Mouse (Mus musculus) gastrocnemius, adult 2 months (tissue): ENCODE results near the gene Faap20. TPM values are rescaled to one million over a fixed set of nuclear protein-coding genes. Genes with fewer than 3 reads are reported as not detected.
"Not testable (repeated sequence)": the region's sequence is repeated elsewhere in the genome, so short reads cannot be mapped to it uniquely, and the experiment has no call there.

Experiments used
- DNase-seq: peaks from one replicate; pipeline ENCODE4 v3.0.0; 2022
- H3K27ac ChIP-seq: fragments of 200-600 bp; 2 replicates; pipeline ENCODE4 v1.8.1; 2022; ENCODE audit warnings: mild to moderate bottlenecking
- H3K4me3 ChIP-seq: fragments of 200-600 bp; 2 replicates; pipeline ENCODE4 v1.8.1; 2022; ENCODE audit warnings: mild to moderate bottlenecking, moderate library complexity
- CTCF ChIP-seq: fragments of 200-600 bp; IDR thresholded peaks from 2 replicates; pipeline ENCODE4 v1.8.1; 2022; ENCODE audit warnings: antibody characterized with exemption, mild to moderate bottlenecking, moderate library complexity
- intact Hi-C: fragments of 180-260 bp; cut with DNase I; formaldehyde crosslinking; loops from one replicate; pipeline ENCODE4 v1.15.1; 2025
- total RNA-seq, 2 experiments: library from RNA; stranded (reverse); gene quantifications; 2 replicates each; pipeline ENCODE4 v1.2.3; 2021

Faap20 gene
- total RNA-seq, 2 experiments from 2014 or later, result 4.6 to 6.1 TPM

- peak; percentile 8 for DNase-seq
- H3K27ac ChIP-seq, result peak overlapping the region; percentile 28; the same call in 1 of the 2 replicates
- intact Hi-C loops, result no loop called here
- no peak overlapping the region for H3K4me3 ChIP-seq
- no peak for TF ChIP-seq CTCF
Measured at GRCm38 (mm10) chr4:155239494-155239893, 10.1 kb upstream of the Faap20 start.

- H3K27ac ChIP-seq, result no peak overlapping the region
- peak; percentile 14 for DNase-seq
- intact Hi-C loops, result no loop called here
- no peak overlapping the region for H3K4me3 ChIP-seq
- no peak for TF ChIP-seq CTCF
Measured at GRCm38 (mm10) chr4:155241789-155242188, 7.8 kb upstream of the Faap20 start.

DNA sequence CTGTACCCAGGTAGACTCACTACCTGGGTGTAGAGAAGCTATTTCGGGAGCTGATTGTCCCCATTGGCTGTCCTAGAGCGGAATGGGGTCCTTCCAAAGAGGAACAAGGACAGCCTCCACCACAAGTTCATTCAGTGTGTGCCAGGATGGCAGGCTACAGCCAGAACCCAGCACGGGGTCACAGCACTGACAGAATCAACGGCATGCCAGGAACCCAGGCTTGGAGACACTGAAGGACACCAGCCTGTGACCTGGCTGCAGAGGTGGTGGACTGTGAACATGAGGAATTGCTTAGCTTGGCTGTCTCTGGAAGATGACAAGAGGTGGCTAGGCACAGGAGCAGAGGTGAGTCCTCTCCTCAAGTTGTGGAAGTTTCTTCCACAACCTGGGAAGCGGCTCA is 7.3 kb upstream of the Faap20 start:
- Histone ChIP-seq H3K4me3 (no peak overlapping the region), H3K27ac (no peak overlapping the region)
- TF ChIP-seq CTCF, result no peak
- peak; percentile 30 for DNase-seq
- intact Hi-C loops, result no loop called here

- DNase-seq, result no peak
- TF ChIP-seq CTCF, result no peak
- Histone ChIP-seq H3K27ac (no peak overlapping the region), H3K4me3 (no peak overlapping the region)
- intact Hi-C loops, result no loop called here
Measured at GRCm38 (mm10) chr4:155243233-155243632, 6.4 kb upstream of the Faap20 start.

DNA sequence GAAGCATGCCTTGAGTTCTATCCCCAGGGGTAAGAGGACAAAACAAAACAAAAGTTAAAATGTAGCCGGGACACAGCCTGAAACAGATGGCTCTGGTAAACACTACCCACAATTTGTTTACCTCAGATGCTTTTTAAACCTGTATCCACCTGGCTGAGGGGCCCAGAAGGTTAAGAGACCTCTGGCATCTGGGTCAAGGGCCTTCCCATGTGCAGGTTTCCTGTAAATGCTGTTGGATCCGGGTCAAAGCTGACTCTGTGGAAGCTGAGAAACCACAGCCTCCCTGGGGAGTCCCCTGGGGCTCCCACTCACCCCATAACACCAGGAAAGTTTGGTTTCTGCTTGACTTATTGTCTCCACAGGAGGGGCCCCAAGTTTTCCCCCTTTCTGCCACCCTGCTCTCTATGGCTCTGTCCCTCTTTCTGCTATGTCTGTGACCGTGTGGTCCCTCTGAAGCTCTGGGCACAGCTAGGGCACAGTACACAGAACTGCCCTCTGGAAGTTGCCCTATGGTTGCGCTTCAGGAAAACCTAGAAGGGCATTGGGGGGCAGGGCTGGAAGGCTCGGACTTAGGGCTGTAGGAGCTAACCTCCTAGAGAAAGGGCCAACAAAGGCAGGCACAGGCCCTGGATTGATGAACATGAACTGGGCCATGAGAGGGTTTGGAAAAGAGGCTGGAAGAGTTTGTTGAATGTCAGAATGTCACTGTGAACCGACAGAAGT is 3.7 kb upstream of the Faap20 start:
- H3K27ac ChIP-seq, result peak overlapping the region; percentile 29; the same call in 1 of the 2 replicates
- DNase-seq, result no peak
- TF ChIP-seq CTCF, result no peak
- no peak overlapping the region for H3K4me3 ChIP-seq
- intact Hi-C loops, result no loop called here

DNA sequence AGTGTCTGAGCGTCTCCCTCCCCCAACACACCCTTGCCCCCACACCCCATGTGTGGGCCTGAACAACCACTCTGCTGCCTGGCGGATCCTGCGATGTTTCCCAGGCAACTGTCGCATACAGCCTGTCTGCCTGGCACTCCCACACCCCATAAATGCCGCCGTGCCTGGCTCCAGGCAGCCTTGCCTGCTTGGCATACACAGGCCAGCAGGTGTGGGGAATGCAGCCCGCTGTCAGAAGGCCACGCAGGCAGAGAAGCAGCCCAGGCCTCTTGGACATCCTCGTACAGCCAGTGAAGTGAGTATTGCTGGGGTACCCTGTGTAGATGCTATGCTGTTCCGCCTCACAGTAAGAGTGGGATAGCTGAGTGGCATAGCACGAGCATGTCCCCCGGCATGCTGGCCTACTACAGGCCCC is 2.9 kb upstream of the Faap20 start:
- peak; percentile 86 for DNase-seq
- Histone ChIP-seq H3K27ac (peak overlapping the region; percentile 56), H3K4me3 (no peak overlapping the region)
- intact Hi-C loops, result no loop called here
- TF ChIP-seq CTCF, result peak; percentile 5; the same call in 1 of the 2 replicates

DNA sequence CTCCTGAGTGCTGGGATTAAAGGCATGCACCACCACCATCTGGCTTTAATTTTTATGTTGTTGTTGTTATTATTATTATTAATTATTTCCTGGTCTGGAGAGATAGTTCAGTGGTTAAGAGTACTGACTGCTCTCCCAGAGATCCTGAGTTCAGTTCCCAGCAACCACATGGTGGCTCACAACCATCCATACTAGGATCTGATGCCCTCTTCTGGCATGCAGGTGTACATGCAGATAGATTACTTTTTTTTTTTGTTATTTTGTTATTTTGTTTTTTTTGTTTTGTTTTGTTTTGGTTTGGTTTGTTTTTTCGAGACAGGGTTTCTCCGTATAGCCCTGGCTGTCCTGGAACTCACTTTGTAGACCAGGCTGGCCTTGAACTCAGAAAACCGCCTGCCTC is 1.5 kb upstream of the Faap20 start:
- H3K4me3 ChIP-seq, H3K27ac ChIP-seq, DNase-seq: not testable (repeated sequence)
- peak; percentile 33 for TF ChIP-seq CTCF
- intact Hi-C loops, result loop anchor here (2.0 kb wide), 2 partner anchors 27 to 119 kb away; no protein-coding TSS in a partner anchor

- H3K4me3 ChIP-seq, result peak overlapping the region; percentile 80
- intact Hi-C loops, result loop anchor here (1.0 to 2.0 kb wide), 3 partner anchors 28 to 154 kb away; no protein-coding TSS in a partner anchor
- peak overlapping the region; percentile 94 for H3K27ac ChIP-seq
- DNase-seq, result peak; percentile 92
- TF ChIP-seq CTCF, result peak; percentile 96
Measured at GRCm38 (mm10) chr4:155249257-155249647, 350 bp upstream of the Faap20 start.

GRCm38 (mm10) chr4:155250361-155251117 is 937 bp downstream of the Faap20 start:
- intact Hi-C loops, result loop anchor here (5.0 kb wide), 1 partner anchor 57 kb away; no protein-coding TSS in a partner anchor
- TF ChIP-seq CTCF, result no peak
- Histone ChIP-seq H3K4me3 (peak overlapping the region; percentile 80), H3K27ac (peak overlapping the region; percentile 94)
- no peak for DNase-seq

- Histone ChIP-seq H3K4me3 (peak overlapping the region; percentile 80), H3K27ac (peak overlapping the region; percentile 94; the same call in 1 of the 2 replicates)
- no peak for TF ChIP-seq CTCF
- DNase-seq, result no peak
- intact Hi-C loops, result loop anchor here (5.0 kb wide), 1 partner anchor 56 kb away; no protein-coding TSS in a partner anchor
Measured at GRCm38 (mm10) chr4:155251147-155251546, 1.5 kb downstream of the Faap20 start.

- Histone ChIP-seq H3K27ac (no peak overlapping the region), H3K4me3 (no peak overlapping the region)
- intact Hi-C loops, result loop anchor here (5.0 kb wide), 1 partner anchor 55 kb away; no protein-coding TSS in a partner anchor
- DNase-seq, result no peak
- TF ChIP-seq CTCF, result no peak
Measured at GRCm38 (mm10) chr4:155252253-155252652, 2.7 kb downstream of the Faap20 start.

DNA sequence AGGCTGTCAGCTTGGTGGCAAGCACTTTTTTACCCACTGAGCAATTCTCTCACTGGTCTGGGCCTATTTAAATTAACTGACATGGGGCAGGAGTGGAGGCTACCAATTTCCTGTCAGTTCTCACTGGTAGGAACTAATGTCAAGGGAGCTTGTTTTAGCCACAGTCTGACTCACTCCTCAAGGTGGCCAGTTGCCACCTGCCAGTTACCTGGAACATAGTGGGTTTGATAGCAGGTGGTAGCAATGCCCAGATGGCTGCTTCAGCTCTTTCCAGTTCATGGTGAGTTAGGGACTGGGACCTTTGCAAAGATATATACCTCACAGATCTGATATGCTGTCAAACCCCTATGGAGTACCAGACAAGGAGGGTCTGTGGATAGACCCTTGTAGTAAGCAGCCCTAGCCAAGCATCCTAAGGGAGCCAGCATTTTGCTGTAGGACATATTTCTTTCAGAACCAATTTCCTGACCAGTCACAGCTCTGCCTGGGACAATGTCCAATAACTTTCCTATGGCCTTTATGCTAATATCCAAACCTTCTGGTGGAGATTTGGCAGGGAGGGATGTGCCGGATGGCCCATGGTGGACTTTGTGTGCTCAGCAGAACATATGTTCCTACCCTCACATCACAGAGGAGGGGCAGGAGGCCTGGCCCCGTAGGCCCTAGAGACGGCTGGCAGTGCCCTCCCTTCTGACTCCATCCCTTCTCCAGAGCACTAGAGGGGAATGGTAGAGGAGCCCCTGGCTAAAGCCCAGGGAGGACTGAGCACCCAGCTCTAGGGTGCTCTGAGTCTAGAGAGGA is 15.1 kb downstream of the Faap20 start:
- intact Hi-C loops, result no loop called here
- no peak for TF ChIP-seq CTCF
- Histone ChIP-seq H3K27ac (no peak overlapping the region), H3K4me3 (no peak overlapping the region)
- DNase-seq, result no peak
